Comparison of ENCODE assay signal across 7 mouse cellular contexts in the genomic region with DNA sequence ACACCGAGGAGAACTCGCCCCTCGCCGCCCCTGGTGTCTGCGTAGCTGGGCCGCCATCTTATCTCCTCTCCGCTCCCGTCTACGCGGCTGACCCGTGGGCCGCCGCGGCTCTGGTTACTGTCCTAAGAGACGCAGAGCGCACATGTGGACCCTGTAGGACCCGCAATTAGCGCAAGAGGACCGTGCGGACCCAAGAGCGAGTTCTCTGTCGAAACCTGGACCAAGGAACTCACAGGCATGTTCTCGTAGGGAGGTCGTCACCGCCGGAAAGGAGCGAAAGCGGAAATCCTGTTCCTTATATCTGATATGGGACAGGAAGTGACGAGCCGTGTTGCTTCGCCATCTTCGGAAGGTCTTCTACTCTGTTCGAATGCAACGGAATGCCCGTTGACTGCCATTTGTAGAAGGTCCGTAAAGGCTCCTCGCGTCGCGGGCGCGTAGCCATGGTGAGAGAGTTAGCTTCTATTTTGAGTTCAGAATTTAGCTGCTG. TPM values are rescaled to one million over a fixed set of nuclear protein-coding genes. Genes with fewer than 3 reads are reported as not detected.
A peak's percentile ranks its signal among the peaks of the same experiment; 100 is the strongest.
DNase-seq lines count a peak whose midpoint lies in the region; ATAC-seq lines count a peak whose summit lies in the region.

A gene (minus strand): TSS at position 275 of the 490 bp plus-strand sequence.
A gene (plus strand): TSS at position 319 of the 490 bp plus-strand sequence.

- peak within 1 kb of the TSS; percentile 79 for H3K27ac ChIP-seq in embryonic facial prominence, embryonic 11.5 days (replicated peaks; ENCODE audit: low read depth, low read length)
- H3K27ac ChIP-seq in limb, embryonic 11.5 days (replicated peaks; ENCODE audit: low read depth, low read length): peak within 1 kb of the TSS; percentile 81; the same call in 1 of the 2 replicates
- peak within 1 kb of the TSS; percentile 90 for H3K27ac ChIP-seq in midbrain, embryonic 14.5 days (replicated peaks; ENCODE audit: low read depth, low read length)

- H3K27me3 ChIP-seq in embryonic facial prominence, embryonic 11.5 days (ENCODE audit: control insufficient read depth, insufficient read depth, low read length): no peaks in the 10 kb centered on the region
- no peaks in the 10 kb centered on the region for H3K27me3 ChIP-seq in limb, embryonic 11.5 days (ENCODE audit: control insufficient read depth, insufficient read depth, low read length)
- H3K27me3 ChIP-seq in midbrain, embryonic 14.5 days (ENCODE audit: control insufficient read depth, insufficient read depth, low read length): no peaks in the 10 kb centered on the region

- peak within 1 kb of the TSS; percentile 78 for H3K4me2 ChIP-seq in embryonic facial prominence, embryonic 11.5 days (ENCODE audit: low read depth, low read length)
- H3K4me2 ChIP-seq in limb, embryonic 11.5 days (ENCODE audit: low read depth, severe bottlenecking): peak within 1 kb of the TSS; percentile 88
- peak within 1 kb of the TSS; percentile 79 for H3K4me2 ChIP-seq in midbrain, embryonic 14.5 days (ENCODE audit: low read length)

- DNase-seq in adrenal gland, postnatal 14 days: peak; percentile 89
- peak; percentile 96 for DNase-seq in embryonic facial prominence, embryonic 11.5 days (ENCODE audit: low spot score)
- peak; percentile 99 for DNase-seq in heart, adult 11 months
- DNase-seq in kidney, adult 18-20 months: peak; percentile 94
- peak; percentile 93 for DNase-seq in limb, embryonic 11.5 days (ENCODE audit: low spot score)
- DNase-seq in midbrain, embryonic 14.5 days: peak; percentile 97
- DNase-seq in spleen, adult 18-20 months: peak; percentile 78

- peak within 1 kb of the TSS; percentile 84 for H3K9ac ChIP-seq in embryonic facial prominence, embryonic 11.5 days (replicated peaks; ENCODE audit: low read length)
- peak within 1 kb of the TSS; percentile 97 for H3K9ac ChIP-seq in limb, embryonic 11.5 days (ENCODE audit: low read length)
- peak within 1 kb of the TSS; percentile 89 for H3K9ac ChIP-seq in midbrain, embryonic 14.5 days (replicated peaks; ENCODE audit: low read length)

- H3K36me3 ChIP-seq in embryonic facial prominence, embryonic 11.5 days (replicated peaks; ENCODE audit: control insufficient read depth, insufficient read depth, low read depth, low read length): peaks cover 7% of the 10 kb centered on the region
- H3K36me3 ChIP-seq in limb, embryonic 11.5 days (ENCODE audit: control insufficient read depth, insufficient read depth, low read length): peaks cover 16% of the 10 kb centered on the region
- H3K36me3 ChIP-seq in midbrain, embryonic 14.5 days (ENCODE audit: control insufficient read depth, insufficient read depth, low read length): peaks cover 39% of the 10 kb centered on the region

- peak; percentile 88 for ATAC-seq in embryonic facial prominence, embryonic 11.5 days (replicated peaks; ENCODE audit: insufficient number of reproducible peaks, low FRiP score, low TSS enrichment, low read depth)
- ATAC-seq in limb, embryonic 11.5 days (ENCODE audit: insufficient number of reproducible peaks, low FRiP score, low TSS enrichment, low read depth): peak; percentile 91
- peak; percentile 93 for ATAC-seq in midbrain, embryonic 14.5 days (ENCODE audit: low FRiP score, low TSS enrichment)

- WGBS in embryonic facial prominence, embryonic 11.5 days: under 1% methylated on average over 42 of the region's 42 CpGs
- under 1% methylated on average over 42 of the region's 42 CpGs for WGBS in limb, embryonic 11.5 days
- under 1% methylated on average over 42 of the region's 42 CpGs for WGBS in midbrain, embryonic 14.5 days

- no peaks in the 10 kb centered on the region for H3K4me1 ChIP-seq in embryonic facial prominence, embryonic 11.5 days (ENCODE audit: control insufficient read depth, insufficient read depth, low read length)
- peaks cover 14% of the 10 kb centered on the region for H3K4me1 ChIP-seq in limb, embryonic 11.5 days (ENCODE audit: control insufficient read depth, insufficient read depth, low read length)
- peaks cover 22% of the 10 kb centered on the region for H3K4me1 ChIP-seq in midbrain, embryonic 14.5 days (ENCODE audit: control insufficient read depth, insufficient read depth, low read length)

- no peaks in the 10 kb centered on the region for H3K9me3 ChIP-seq in embryonic facial prominence, embryonic 11.5 days (replicated peaks; ENCODE audit: control insufficient read depth, low read length)
- H3K9me3 ChIP-seq in limb, embryonic 11.5 days (ENCODE audit: control insufficient read depth, low read length): no peaks in the 10 kb centered on the region
- H3K9me3 ChIP-seq in midbrain, embryonic 14.5 days (ENCODE audit: control insufficient read depth, low read length): no peaks in the 10 kb centered on the region

- peak within 1 kb of the TSS; percentile 83 for H3K4me3 ChIP-seq in embryonic facial prominence, embryonic 11.5 days (ENCODE audit: low read depth, low read length)
- peak within 1 kb of the TSS; percentile 97 for H3K4me3 ChIP-seq in limb, embryonic 11.5 days (ENCODE audit: low read depth, low read length)
- H3K4me3 ChIP-seq in midbrain, embryonic 14.5 days (replicated peaks; ENCODE audit: low read depth, low read length): peak within 1 kb of the TSS; percentile 88

RNA-seq across cellular contexts. Expression of the first gene that starts in this region (rescaled TPM):
- 1,702 and 2,060 TPM in 2 replicates for total RNA-seq in adrenal gland, postnatal 14 days (2021)
- 1,115 and 1,319 TPM in 2 replicates for polyA plus RNA-seq in embryonic facial prominence, embryonic 11.5 days (2014; fragmentation: Nextera tagmentation; extraction: Ambion mirVana)
- polyA plus RNA-seq in limb, embryonic 11.5 days (2014; fragmentation: Nextera tagmentation; extraction: Ambion mirVana): 1,463 and 1,516 TPM in 2 replicates
- 1,026 and 1,236 TPM in 2 replicates for polyA plus RNA-seq in midbrain, embryonic 14.5 days (2014; fragmentation: Nextera tagmentation; extraction: Ambion mirVana)

RNA-seq across cellular contexts. Expression of the second gene that starts in this region (rescaled TPM):
- total RNA-seq in adrenal gland, postnatal 14 days (2021): 33.7 and 34.3 TPM in 2 replicates
- polyA plus RNA-seq in embryonic facial prominence, embryonic 11.5 days (2014; fragmentation: Nextera tagmentation; extraction: Ambion mirVana): 13.2 and 14.7 TPM in 2 replicates
- 15.4 and 16.9 TPM in 2 replicates for polyA plus RNA-seq in limb, embryonic 11.5 days (2014; fragmentation: Nextera tagmentation; extraction: Ambion mirVana)
- 10.7 and 11.7 TPM in 2 replicates for polyA plus RNA-seq in midbrain, embryonic 14.5 days (2014; fragmentation: Nextera tagmentation; extraction: Ambion mirVana)

Comparison
In these comparisons a context has a peak if more than half of its experiments do, and no peak if none do; other contexts are left out.
1. Peak in every context shown above with its lines: DNase-seq, ATAC-seq, H3K4me3 ChIP-seq and H3K27ac ChIP-seq.